Mouse (Mus musculus) left cerebral cortex, postnatal 25 days (tissue): ENCODE data around the gene Trim2. TPM values are rescaled to one million over a fixed set of nuclear protein-coding genes. Genes with fewer than 3 reads are reported as not detected.

Experiments
- DNase-seq, 2 experiments: peaks; one replicate each; pipeline ENCODE4 v3.0.0; 2022; ENCODE audit warnings: low spot score in 2 of 2, mixed read lengths in 1 of 2
- intact Hi-C: fragments of 180-260 bp; cut with DNase I; formaldehyde crosslinking; loops from one replicate; pipeline ENCODE4 v1.15.1; 2025
- total RNA-seq, 2 experiments: library from RNA; stranded (reverse); gene quantifications; 2 replicates each; pipeline ENCODE4 v1.2.3; 2021

Gene Trim2
- total RNA-seq, 2 experiments from 2014 or later = 239 to 257 TPM

DNA sequence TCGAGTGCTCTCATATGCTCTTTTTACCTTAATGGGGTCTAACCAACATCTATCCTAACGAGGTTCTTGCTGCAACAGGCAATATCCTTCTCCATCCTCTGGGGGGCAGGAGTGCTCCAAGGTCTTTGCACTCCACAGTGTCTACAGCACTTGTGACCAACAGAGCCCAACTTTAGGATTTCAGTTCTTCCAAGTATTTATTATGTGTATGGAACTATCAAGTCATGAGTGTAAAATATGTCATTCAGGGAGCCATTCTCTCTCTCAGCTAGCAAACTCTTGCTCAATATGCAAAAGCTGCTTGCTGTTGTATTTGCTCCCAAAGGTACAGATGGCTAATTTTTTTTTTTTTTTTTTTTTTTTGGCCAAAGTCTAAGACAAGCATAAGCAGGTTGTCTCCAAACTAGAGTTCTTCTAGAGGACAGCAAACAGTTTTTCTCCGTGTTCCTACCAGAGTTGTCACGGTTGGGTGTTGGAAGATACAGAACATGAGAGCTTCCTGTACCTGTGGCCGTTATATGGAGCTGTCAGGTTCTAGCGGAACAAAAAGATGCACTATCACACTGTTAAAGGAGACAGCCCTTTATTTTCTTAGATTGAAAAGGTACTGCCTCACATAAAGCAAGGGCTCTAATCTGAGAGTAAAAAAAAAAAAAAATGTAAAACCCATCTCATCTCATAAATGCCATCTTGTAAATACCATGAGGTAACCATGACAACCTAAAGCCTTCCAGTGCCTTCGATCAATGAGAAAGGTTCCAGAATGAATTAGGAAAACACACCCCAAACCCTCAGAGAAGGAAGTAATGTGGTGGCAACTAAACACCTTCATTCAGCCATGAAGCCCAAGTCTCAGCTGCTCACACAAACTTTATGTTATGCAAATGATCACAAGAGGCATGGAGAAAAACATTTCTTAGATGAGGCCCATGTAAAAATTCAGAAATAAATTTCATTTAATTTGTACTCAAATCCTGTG is 131.1 kb downstream of the Trim2 start:
- intact Hi-C loops = loop anchor here (1.0 to 10.0 kb wide), 5 partner anchors 47 to 369 kb away; no protein-coding TSS in a partner anchor

GRCm38 (mm10) chr3:84173581-84174154 is 133.0 kb downstream of the Trim2 start, which contains the start of gene Gm6525:
Gene Gm6525, plus strand, starts transcription at chr3:84174104.
- intact Hi-C loops = loop anchor here (2.0 to 10.0 kb wide), 2 partner anchors 131 to 371 kb away; no protein-coding TSS in a partner anchor
- no peak for DNase-seq

More for the DNA sequence above, 131.1 kb downstream of the Trim2 start:
- peak; percentile 70 to 83 for DNase-seq

GRCm38 (mm10) chr3:84172406-84172805 is 134.3 kb downstream of the Trim2 start:
- DNase-seq = no peak

GRCm38 (mm10) chr3:84169393-84170005 is 137.2 kb downstream of the Trim2 start:
- intact Hi-C loops = loop anchor here (10.0 kb wide), 1 partner anchor 375 kb away; no protein-coding TSS in a partner anchor
- DNase-seq = no peak

More at GRCm38 (mm10) chr3:84172406-84172805, 134.3 kb downstream of the Trim2 start:
- intact Hi-C loops = loop anchor here (10.0 kb wide), 1 partner anchor 372 kb away; no protein-coding TSS in a partner anchor

GRCm38 (mm10) chr3:84168943-84169342 is 137.7 kb downstream of the Trim2 start:
- no peak for DNase-seq
- intact Hi-C loops = no loop called here

DNA sequence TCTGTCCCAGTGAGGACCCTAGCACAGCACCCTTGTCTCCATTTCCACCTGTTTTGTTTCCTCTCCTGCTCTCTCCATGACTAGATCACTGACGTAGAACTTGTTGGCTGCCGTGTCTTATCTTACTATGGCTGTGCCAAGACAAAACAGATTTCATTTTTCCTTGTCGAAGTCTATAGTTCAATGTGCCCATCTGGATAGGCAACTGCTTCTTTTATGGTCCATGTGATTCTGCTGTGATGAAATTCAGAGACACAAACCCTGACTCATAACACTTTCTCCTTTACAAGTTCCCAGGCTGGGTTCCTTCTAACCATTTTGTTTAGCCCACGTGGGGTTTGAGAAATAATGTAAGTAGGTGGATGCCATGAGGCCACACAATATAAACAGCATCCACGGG is 140.6 kb downstream of the Trim2 start:
- intact Hi-C loops = no loop called here
- peak in 1 of 2 experiments; percentile 36 for DNase-seq

GRCm38 (mm10) chr3:84165391-84165790 is 141.3 kb downstream of the Trim2 start:
- DNase-seq = no peak
- intact Hi-C loops = no loop called here

GRCm38 (mm10) chr3:84157559-84158350 is 148.9 kb downstream of the Trim2 start:
- no peak for DNase-seq
- intact Hi-C loops = loop anchor here (5.0 to 10.0 kb wide), 2 partner anchors 115 to 213 kb away; partner anchors contain the start of gene Tmem131l

DNA sequence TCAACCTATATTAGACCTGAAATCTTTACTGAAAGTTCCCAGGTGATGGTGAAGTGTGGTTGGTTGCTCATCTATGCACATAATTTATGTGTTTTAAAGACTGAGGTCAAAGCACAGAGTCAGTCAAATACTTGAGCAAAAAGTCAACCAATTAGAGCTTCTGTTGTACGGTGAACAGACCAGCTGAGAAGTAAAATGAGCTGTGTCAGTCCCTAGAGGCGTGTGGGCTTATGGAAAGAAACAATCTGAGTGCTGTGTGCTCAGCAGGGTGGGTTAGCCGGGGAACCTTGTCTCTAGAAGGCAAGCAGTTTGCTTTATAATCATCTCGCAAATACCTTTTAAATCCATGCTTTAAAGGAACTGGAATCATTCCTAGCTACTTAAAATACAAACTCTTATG is 149.7 kb downstream of the Trim2 start:
- intact Hi-C loops = loop anchor here (5.0 to 10.0 kb wide), 2 partner anchors 115 to 212 kb away; partner anchors contain the start of gene Tmem131l
- no peak for DNase-seq

- intact Hi-C loops = loop anchor here (5.0 to 10.0 kb wide), 2 partner anchors 114 to 211 kb away; partner anchors contain the start of gene Tmem131l
- peak in 1 of 2 experiments; percentile 3 for DNase-seq
Measured at GRCm38 (mm10) chr3:84156105-84156504, 150.6 kb downstream of the Trim2 start.

GRCm38 (mm10) chr3:84155558-84156006 is 151.1 kb downstream of the Trim2 start, which contains the start of gene Mnd1:
Gene Mnd1, minus strand, starts transcription at chr3:84155786.
- DNase-seq = peak; percentile 91 to 97
- intact Hi-C loops = loop anchor here (5.0 to 10.0 kb wide), 2 partner anchors 113 to 211 kb away; partner anchors contain the start of gene Tmem131l

GRCm38 (mm10) chr3:84155146-84155545 is 151.5 kb downstream of the Trim2 start:
- DNase-seq = no peak
- intact Hi-C loops = loop anchor here (5.0 to 10.0 kb wide), 2 partner anchors 113 to 210 kb away; partner anchors contain the start of gene Tmem131l

DNA sequence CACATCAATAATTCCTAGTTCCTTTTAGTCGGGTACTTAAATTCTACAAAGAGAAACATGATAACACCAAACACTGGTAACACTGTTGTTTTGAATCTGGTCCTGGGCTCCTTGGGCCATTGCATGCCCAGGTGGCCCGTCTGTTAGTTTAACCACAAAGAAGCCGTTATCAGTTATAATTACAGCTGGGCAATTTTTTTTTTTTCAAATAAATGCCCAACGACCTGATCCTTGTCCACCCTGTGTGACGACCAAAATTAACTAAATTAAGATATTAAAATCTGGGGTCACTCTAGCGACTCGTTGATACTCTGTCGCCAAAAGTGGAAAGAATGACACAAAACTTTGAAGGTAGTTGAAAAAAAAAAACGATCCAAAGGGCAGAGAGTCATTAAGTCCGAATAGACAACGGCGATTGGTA is 151.9 kb downstream of the Trim2 start:
- peak in 1 of 2 experiments; percentile 1 for DNase-seq
- intact Hi-C loops = loop anchor here (5.0 to 10.0 kb wide), 2 partner anchors 112 to 210 kb away; partner anchors contain the start of gene Tmem131l

DNA sequence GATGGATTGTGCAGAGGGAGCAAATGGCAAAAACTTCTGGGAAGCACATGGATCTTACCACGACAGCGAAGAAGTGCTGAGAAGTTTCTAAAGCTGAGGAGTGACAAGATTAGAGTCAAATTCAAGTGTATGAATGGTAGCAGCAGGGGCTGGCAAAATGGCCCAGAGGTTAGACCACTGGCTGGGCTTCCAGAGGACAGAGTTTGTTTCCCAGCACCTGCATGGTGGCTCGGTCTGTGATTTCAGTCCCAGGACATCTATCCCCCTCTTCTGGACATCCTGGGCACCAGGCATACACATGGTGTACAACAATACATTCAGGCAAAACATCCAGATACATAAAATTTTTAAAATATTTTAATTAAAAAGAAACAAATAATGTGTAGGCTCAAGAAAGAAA is 156.8 kb downstream of the Trim2 start:
- no peak for DNase-seq

DNA sequence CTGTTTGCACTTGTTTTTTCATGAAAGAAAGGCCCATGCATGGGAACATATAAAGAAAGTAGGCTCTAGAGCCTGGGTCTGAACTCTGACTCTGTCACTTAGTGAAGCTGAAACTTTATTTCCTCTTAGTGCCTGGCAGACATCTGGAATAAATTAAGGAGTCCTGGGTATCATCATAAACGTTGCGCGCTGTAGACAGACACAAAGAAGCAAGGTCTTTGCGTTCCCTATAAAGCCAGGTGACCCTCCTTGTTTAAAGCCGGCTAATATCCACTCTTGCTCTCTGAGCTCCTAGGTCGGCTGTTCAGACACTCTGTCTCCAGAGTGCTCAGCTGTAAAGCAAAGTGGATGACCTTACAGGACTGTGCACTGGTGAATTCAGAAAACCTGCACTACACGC is 165.7 kb downstream of the Trim2 start:
- intact Hi-C loops = no loop called here
- DNase-seq = no peak

More for the DNA sequence above, 156.8 kb downstream of the Trim2 start:
- intact Hi-C loops = loop anchor here (10.0 kb wide), 1 partner anchor 205 kb away; no protein-coding TSS in a partner anchor

DNA sequence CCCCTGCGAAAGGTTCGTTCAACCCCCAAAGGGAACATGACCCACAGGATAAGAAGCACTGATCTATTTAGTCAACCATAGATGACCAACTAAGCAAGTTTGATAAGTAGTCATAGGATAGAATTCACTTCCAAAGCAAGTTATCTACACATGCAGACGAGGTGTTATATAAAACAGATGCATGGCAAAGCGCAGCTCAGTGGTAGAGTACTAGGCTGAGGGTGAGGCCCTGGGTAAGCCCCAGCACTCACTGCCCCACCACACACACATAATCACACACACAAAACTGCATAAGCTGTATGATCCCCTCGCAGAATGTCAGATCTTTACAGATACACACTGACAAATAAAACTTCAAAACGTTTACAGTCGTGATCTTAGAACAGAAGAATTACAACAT is 170.2 kb downstream of the Trim2 start:
- intact Hi-C loops = no loop called here
- DNase-seq = no peak

GRCm38 (mm10) chr3:84135933-84136332 is 170.7 kb downstream of the Trim2 start:
- no peak for DNase-seq
- intact Hi-C loops = no loop called here

DNA sequence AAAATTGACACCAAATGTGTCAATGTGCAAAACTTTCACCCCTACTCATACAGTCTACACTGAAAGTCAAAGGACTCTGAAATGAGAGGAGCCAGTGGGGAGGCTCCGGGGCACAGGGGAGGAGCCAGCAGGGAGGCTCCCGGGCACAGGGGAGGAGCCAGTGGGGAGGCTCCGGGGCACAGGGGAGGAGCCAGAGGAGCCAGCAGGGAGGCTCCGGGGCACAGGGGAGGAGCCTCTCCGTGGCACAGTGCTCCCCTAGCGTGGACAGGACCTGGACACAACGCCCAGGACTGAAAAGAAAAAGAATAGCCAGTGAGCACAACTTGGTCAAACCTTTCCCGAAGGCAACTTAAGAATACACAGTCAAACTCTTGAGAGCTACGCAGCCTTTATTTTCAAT is 171.3 kb downstream of the Trim2 start:
- intact Hi-C loops = no loop called here
- DNase-seq = no peak
